In genomic region chr7:139068182-139068623, GRCm38 (mm10) we compare ENCODE assay signal across 8 mouse cellular contexts. TPM values are rescaled to one million over a fixed set of nuclear protein-coding genes. Genes with fewer than 3 reads are reported as not detected.
A peak's percentile ranks its signal among the peaks of the same experiment; 100 is the strongest.
DNase-seq lines count a peak whose midpoint lies in the region; ATAC-seq lines count a peak whose summit lies in the region.

No protein-coding gene starts in this region.

- H3K27me3 ChIP-seq in forebrain, embryonic 11.5 days (ENCODE audit: control insufficient read depth, insufficient read depth, low read length), result no peaks in the 10 kb centered on the region
- H3K27me3 ChIP-seq in hindbrain, embryonic 16.5 days (replicated peaks; ENCODE audit: control insufficient read depth, insufficient read depth, low read length), result no peaks in the 10 kb centered on the region

- H3K4me1 ChIP-seq in forebrain, embryonic 11.5 days (replicated peaks; ENCODE audit: control insufficient read depth, insufficient read depth, low read length), result no peaks in the 10 kb centered on the region
- no peaks in the 10 kb centered on the region for H3K4me1 ChIP-seq in hindbrain, embryonic 16.5 days (ENCODE audit: control insufficient read depth, insufficient read depth, low read depth, low read length)

- H3K4me3 ChIP-seq in forebrain, embryonic 11.5 days (ENCODE audit: low read depth, low read length), result no peak overlapping the region
- H3K4me3 ChIP-seq in hindbrain, embryonic 16.5 days (ENCODE audit: low read length), result no peak overlapping the region

- 0% methylated on average over 2 of the region's 2 CpGs for WGBS in forebrain, embryonic 11.5 days
- WGBS in hindbrain, embryonic 16.5 days, result 0% methylated on average over 2 of the region's 2 CpGs

- H3K4me2 ChIP-seq in forebrain, embryonic 11.5 days (ENCODE audit: low read depth, low read length, severe bottlenecking), result no peak overlapping the region
- H3K4me2 ChIP-seq in hindbrain, embryonic 16.5 days (ENCODE audit: low read length), result no peak overlapping the region

- no peaks in the 10 kb centered on the region for H3K9me3 ChIP-seq in forebrain, embryonic 11.5 days (ENCODE audit: control insufficient read depth, low read length)
- no peaks in the 10 kb centered on the region for H3K9me3 ChIP-seq in hindbrain, embryonic 16.5 days (ENCODE audit: control insufficient read depth, low read length)

- DNase-seq in left cerebral cortex, adult 18-20 months (ENCODE audit: low spot score in 2 of 2), result peak; percentile 81 to 82
- DNase-seq in left cerebral cortex, adult 11 months (ENCODE audit: low spot score), result no peak
- DNase-seq in c-Kit-positive CD71-negative TER-119-negative erythroid progenitor cells, embryonic 14.5 days (ENCODE audit: low read depth), result peak; percentile 50
- peak; percentile 85 for DNase-seq in forebrain, embryonic 11.5 days (ENCODE audit: low spot score)
- peak; percentile 82 to 87 for DNase-seq in layer of hippocampus, postnatal 14 days (ENCODE audit: low spot score in 2 of 2)
- DNase-seq in mesoderm, embryonic 11.5 days (ENCODE audit: low read depth, low spot score), result peak; percentile 78
- DNase-seq in right cerebral cortex, postnatal 36 days (ENCODE audit: low spot score in 2 of 2), result peak; percentile 71

- no peak overlapping the region for H3K9ac ChIP-seq in forebrain, embryonic 11.5 days (ENCODE audit: low read length)
- no peak overlapping the region for H3K9ac ChIP-seq in hindbrain, embryonic 16.5 days (ENCODE audit: low read depth, low read length)

- no peak overlapping the region for H3K27ac ChIP-seq in forebrain, embryonic 11.5 days (ENCODE audit: low read depth, low read length)
- no peak overlapping the region for H3K27ac ChIP-seq in hindbrain, embryonic 16.5 days (ENCODE audit: low read depth, low read length)

- peak; percentile 72; the same call in 1 of the 2 replicates for ATAC-seq in forebrain, embryonic 11.5 days (replicated peaks; ENCODE audit: low FRiP score)
- ATAC-seq in hindbrain, embryonic 16.5 days, result peak; percentile 83

- H3K36me3 ChIP-seq in forebrain, embryonic 11.5 days (ENCODE audit: control insufficient read depth, insufficient read depth, low read length), result no peaks in the 10 kb centered on the region
- H3K36me3 ChIP-seq in hindbrain, embryonic 16.5 days (ENCODE audit: control insufficient read depth, insufficient read depth, low read length), result no peaks in the 10 kb centered on the region

RNA-seq across cellular contexts. Expression of gene Dpysl4, which starts 17.6 kb away (rescaled TPM):
- 10 to 100 TPM; 41.8 to 46.8 TPM for total RNA-seq in left cerebral cortex, adult 18-20 months (2021)
- 113 and 125 TPM in 2 replicates for polyA plus RNA-seq in forebrain, embryonic 11.5 days (2014; fragmentation: Nextera tagmentation; extraction: Ambion mirVana)
- polyA plus RNA-seq in hindbrain, embryonic 16.5 days (2015; fragmentation: Nextera tagmentation; extraction: Ambion mirVana), result 177 and 182 TPM in 2 replicates
- total RNA-seq in layer of hippocampus, postnatal 14 days (2021), result 100 to 1,000 TPM; 102 to 105 TPM
